Mouse (Mus musculus) lung, adult 18-20 months (tissue): Measurements from ENCODE around the gene Cldn34c2.
A peak's percentile ranks its signal among the peaks of the same experiment; 100 is the strongest.
"Not testable (repeated sequence)": the region's sequence is repeated elsewhere in the genome, so short reads cannot be mapped to it uniquely, and the experiment has no call there.

Experiments
- DNase-seq, 2 experiments: peaks; one replicate each; pipeline ENCODE4 v3.0.0; 2022; ENCODE audit warnings: mixed read lengths in 2 of 2

Gene Cldn34c2

GRCm38 (mm10) chrX:123581400-123581799 lies at the start of gene Cldn34c2:
Cldn34c2 (plus strand) TSS chrX:123581700.
- not testable (repeated sequence) for DNase-seq

- DNase-seq = not testable (repeated sequence)
Observed at GRCm38 (mm10) chrX:123551378-123551777, 30.1 kb upstream of the Cldn34c2 start.

GRCm38 (mm10) chrX:123612158-123612828 lies 30.8 kb downstream of the Cldn34c2 start:
- peak in 1 of 2 experiments; percentile 8 for DNase-seq
